Mouse (Mus musculus) ES-E14 (cell line): Measurements from ENCODE around the gene Parp4. TPM values are rescaled to one million over a fixed set of nuclear protein-coding genes. Genes with fewer than 3 reads are reported as not detected.
A peak's percentile ranks its signal among the peaks of the same experiment; 100 is the strongest.

ENCODE experiments used
- DNase-seq: peaks from one replicate; pipeline ENCODE4 v3.0.0-alpha.2; 2013; ENCODE audit warnings: low read depth, low spot score
- H3K27ac ChIP-seq: 2 replicates; pipeline ENCODE4 v1.5.1; 2012; ENCODE audit warnings: low read depth, mild to moderate bottlenecking, low read length, moderate library complexity, mixed read lengths; ENCODE audit not compliant: poor library complexity, insufficient read depth, severe bottlenecking
- H3K36me3 ChIP-seq: 2 replicates; pipeline ENCODE4 v1.6.1; 2012; ENCODE audit warnings: mild to moderate bottlenecking, low read length, moderate library complexity, mixed read lengths; ENCODE audit not compliant: control insufficient read depth, poor library complexity, insufficient read depth, severe bottlenecking
- H3K4me1 ChIP-seq, 2 experiments: fragments of 150-350 bp in 1 of 2; sonication (generic) in 1 of 2; 2 replicates each; pipeline ENCODE4 v1.6.1; 2012; ENCODE audit warnings: low read length in 2 of 2, mild to moderate bottlenecking in 1 of 2, mixed read lengths in 1 of 2; ENCODE audit not compliant: control insufficient read depth in 2 of 2, insufficient read depth in 2 of 2, poor library complexity in 1 of 2
- H3K4me3 ChIP-seq, 2 experiments: fragments of 150-350 bp in 1 of 2; sonication (generic) in 1 of 2; 2 replicates each; pipeline ENCODE4 v1.5.1; 2012; ENCODE audit warnings: low read length in 2 of 2, low read depth in 1 of 2, mild to moderate bottlenecking in 1 of 2, mixed read lengths in 1 of 2; ENCODE audit not compliant: insufficient read depth in 1 of 2, poor library complexity in 1 of 2, severe bottlenecking in 1 of 2
- H3K9ac ChIP-seq: 2 replicates; pipeline ENCODE4 v1.6.1; 2012; ENCODE audit warnings: low read depth, mild to moderate bottlenecking, low read length, mixed read lengths; ENCODE audit not compliant: poor library complexity, insufficient read depth, severe bottlenecking
- H3K9me3 ChIP-seq: fragments of 150-350 bp; sonication (generic); 2 replicates; pipeline ENCODE4 v1.6.1; 2012; ENCODE audit warnings: low read depth, mild to moderate bottlenecking, low read length; ENCODE audit not compliant: control insufficient read depth, insufficient read depth
- CHD2 ChIP-seq: IDR thresholded peaks from 2 replicates; pipeline ENCODE4 v1.6.1; 2014; ENCODE audit warnings: mild to moderate bottlenecking, low read depth, low read length, inconsistent platforms
- HCFC1 ChIP-seq: IDR thresholded peaks from 2 replicates; pipeline ENCODE4 v1.6.1; 2012; ENCODE audit warnings: low read length, inconsistent platforms, borderline replicate concordance; ENCODE audit not compliant: insufficient read depth
- MAFK ChIP-seq: IDR thresholded peaks from 2 replicates; pipeline ENCODE4 v1.6.1; 2014; ENCODE audit warnings: mild to moderate bottlenecking, low read depth, low read length, inconsistent platforms; ENCODE audit not compliant: insufficient read depth
- ZC3H11A ChIP-seq: IDR thresholded peaks from 2 replicates; pipeline ENCODE4 v1.6.1; 2012; ENCODE audit warnings: low read depth, mild to moderate bottlenecking, inconsistent platforms, low read length, borderline replicate concordance
- ZNF384 ChIP-seq: IDR thresholded peaks from 2 replicates; pipeline ENCODE4 v1.6.1; 2012; ENCODE audit warnings: low read depth, low read length, inconsistent platforms
- in situ Hi-C, 2 experiments: fragments of 600-800 bp; cut with MboI; formaldehyde crosslinking; loops; one replicate each; pipeline ENCODE4 v1.15.1; 2025; ENCODE audit warnings: low sequenced_read_pairs in 2 of 2, inconsistent platforms in 1 of 2; ENCODE audit not compliant: unreplicated experiment in 2 of 2
- total RNA-seq: library from RNA; depleted of rRNA; stranded (reverse); fragments of 300-350 nt; gene quantifications from 2 replicates; pipeline ENCODE4 v1.2.3, GENCODE M21; 2012

Gene Parp4
- total RNA-seq, 1 experiment: 1.7 TPM

DNA sequence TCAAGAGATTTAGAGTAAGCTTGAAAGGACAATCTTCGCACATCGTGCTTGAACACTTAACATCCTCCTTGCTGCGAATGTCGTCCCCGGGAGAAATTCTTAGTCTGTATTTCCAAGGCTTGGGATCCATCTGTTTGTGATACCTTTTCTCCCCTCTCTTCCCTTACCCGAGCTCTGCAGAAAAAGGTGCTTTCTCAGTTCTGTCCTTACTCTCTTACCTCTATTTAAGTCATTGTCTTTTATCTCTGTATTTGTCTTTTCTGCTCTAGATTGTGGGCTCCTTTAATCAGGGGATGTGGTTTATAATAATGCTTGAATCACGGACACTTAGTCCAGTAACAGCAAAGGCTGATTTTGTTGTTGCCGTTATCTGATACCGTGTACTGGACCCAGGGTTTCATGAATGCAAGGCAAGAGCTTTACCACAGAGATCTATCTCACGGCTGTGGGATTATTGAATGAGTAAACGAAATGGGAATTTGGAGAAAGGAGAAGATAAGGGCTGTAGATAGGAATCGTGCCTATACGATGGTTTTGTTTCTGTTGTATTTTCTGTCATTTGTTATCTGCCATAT, 93.7 kb downstream of the Parp4 start:
- H3K36me3 ChIP-seq: peaks cover 5% of the 10 kb centered on the region
- in situ Hi-C loops: no loop called here
- peak overlapping the region; percentile 91 for H3K9ac ChIP-seq
- H3K4me3 ChIP-seq: peak overlapping the region; percentile 93 to 100
- no peaks in the 10 kb centered on the region for H3K9me3 ChIP-seq
- peaks cover 2 to 5% of the 10 kb centered on the region in 2 experiments; a peak in 2 of 4 replicates for H3K4me1 ChIP-seq
- TF ChIP-seq ZNF384 (no peak), MAFK (no peak)
- H3K27ac ChIP-seq: no peak overlapping the region
- DNase-seq: no peak

DNA sequence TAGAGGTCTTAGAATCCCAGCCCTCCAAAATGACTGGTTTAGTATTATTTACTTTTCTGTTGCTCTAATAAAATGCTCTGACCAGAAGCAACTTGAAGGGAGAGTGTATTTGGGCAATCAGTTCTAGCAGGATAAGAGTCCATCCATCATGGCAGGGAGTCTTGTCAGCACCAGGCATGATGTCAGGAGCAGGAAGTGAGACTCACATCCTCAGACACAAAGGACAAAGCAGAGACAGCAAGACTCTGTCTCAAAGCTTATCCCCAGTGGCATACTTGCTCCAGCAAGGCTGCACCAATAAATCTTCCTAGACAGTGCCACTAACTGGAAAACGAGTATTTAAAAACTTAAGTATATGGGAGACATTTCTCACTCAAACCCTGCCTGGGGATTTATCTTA, 110.0 kb downstream of the Parp4 start:
- Histone ChIP-seq H3K36me3 (peaks cover 37% of the 10 kb centered on the region), H3K9me3 (no peaks in the 10 kb centered on the region), H3K4me3 (no peak overlapping the region), H3K9ac (no peak overlapping the region), H3K4me1 (no peaks in the 10 kb centered on the region), H3K27ac (no peak overlapping the region)
- TF ChIP-seq MAFK (no peak), ZC3H11A (no peak), HCFC1 (no peak), CHD2 (no peak), ZNF384 (no peak)
- in situ Hi-C loops: no loop called here
- DNase-seq: no peak

DNA sequence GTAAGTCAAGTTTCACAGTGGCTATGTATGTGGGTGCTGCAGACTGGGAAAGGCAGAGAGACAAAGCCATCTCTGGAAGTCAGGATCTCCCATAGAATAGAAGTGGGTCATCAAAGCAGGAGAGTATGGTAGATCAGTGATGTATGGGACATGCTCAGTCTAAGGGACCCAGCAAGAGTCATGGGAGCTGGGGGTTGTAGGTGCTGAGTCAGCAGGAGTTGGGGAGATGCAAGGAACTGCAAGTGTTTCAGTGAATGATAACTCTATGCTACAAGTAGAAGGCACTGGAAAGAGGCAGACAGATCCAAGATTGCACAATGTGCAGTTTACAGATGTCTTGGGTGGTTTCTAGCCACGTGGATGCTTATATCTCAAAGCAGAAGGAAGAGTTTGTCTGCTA, 113.7 kb downstream of the Parp4 start:
- no peak overlapping the region for H3K27ac ChIP-seq
- in situ Hi-C loops: no loop called here
- no peak overlapping the region for H3K4me3 ChIP-seq
- no peaks in the 10 kb centered on the region for H3K4me1 ChIP-seq
- H3K36me3 ChIP-seq: peaks cover 60% of the 10 kb centered on the region
- TF ChIP-seq ZNF384 (no peak), MAFK (peak; percentile 84), CHD2 (no peak)
- H3K9ac ChIP-seq: no peak overlapping the region
- no peaks in the 10 kb centered on the region for H3K9me3 ChIP-seq
- no peak for DNase-seq

- peaks cover 58% of the 10 kb centered on the region for H3K36me3 ChIP-seq
- no peak overlapping the region for H3K27ac ChIP-seq
- in situ Hi-C loops: no loop called here
- no peak overlapping the region for H3K9ac ChIP-seq
- DNase-seq: no peak
- H3K4me1 ChIP-seq: no peaks in the 10 kb centered on the region
- TF ChIP-seq ZNF384 (no peak), MAFK (peak; percentile 52; the same call in 1 of the 2 replicates)
- H3K4me3 ChIP-seq: no peak overlapping the region
- no peaks in the 10 kb centered on the region for H3K9me3 ChIP-seq
Observed at GRCm38 (mm10) chr14:56689766-56690165, 114.3 kb downstream of the Parp4 start.

GRCm38 (mm10) chr14:56695495-56695894, 120.1 kb downstream of the Parp4 start:
- H3K27ac ChIP-seq: no peak overlapping the region
- H3K9me3 ChIP-seq: no peaks in the 10 kb centered on the region
- DNase-seq: no peak
- no peaks in the 10 kb centered on the region for H3K4me1 ChIP-seq
- H3K36me3 ChIP-seq: peaks cover 57% of the 10 kb centered on the region
- H3K9ac ChIP-seq: no peak overlapping the region
- in situ Hi-C loops: no loop called here
- H3K4me3 ChIP-seq: no peak overlapping the region
- TF ChIP-seq ZNF384 (no peak), MAFK (no peak), CHD2 (no peak), ZC3H11A (no peak), HCFC1 (no peak)
